Mouse (Mus musculus) myocyte (in vitro differentiated cells): Measurements from ENCODE around the gene Arhgef18.

ENCODE experiments used
- MAX ChIP-seq: IDR thresholded peaks from one replicate; pipeline ENCODE4 v1.6.1; 2011; ENCODE audit warnings: low read depth, mild to moderate bottlenecking, control low read depth
- MYOG ChIP-seq, 3 experiments: IDR thresholded peaks; one replicate each; pipeline ENCODE4 v1.6.1; 2011; ENCODE audit warnings: control low read depth in 2 of 3, low read depth in 2 of 3, mild to moderate bottlenecking in 2 of 3; ENCODE audit not compliant: insufficient read length in 2 of 3, control insufficient read depth in 1 of 3, insufficient read depth in 1 of 3
- POLR2A ChIP-seq: IDR thresholded peaks from one replicate; pipeline ENCODE4 v1.6.1; 2011; ENCODE audit warnings: low read depth, mild to moderate bottlenecking, control low read depth, moderate library complexity; ENCODE audit not compliant: insufficient read length
- TCF12 ChIP-seq: IDR thresholded peaks from one replicate; pipeline ENCODE4 v1.6.1; 2011; ENCODE audit warnings: mild to moderate bottlenecking, control low read depth; ENCODE audit not compliant: poor library complexity, insufficient read depth, severe bottlenecking

GRCm38 (mm10) chr8:3426211-3426610 lies 33.4 kb downstream of the Arhgef18 start:
- TF ChIP-seq TCF12 (no peak), POLR2A (no peak), MAX (no peak), MYOG (IDR thresholded peaks at IDR 0.05; ENCODE audit: control insufficient read depth in 1 of 3, insufficient read depth in 1 of 3, insufficient read length in 2 of 3, low read depth in 2 of 3) (no peak)
